Mouse (Mus musculus) CD4-positive helper T cell, adult 2 months (primary cell): ENCODE measurements around the gene Ap3m1.

Experiments used
- DNase-seq: peaks from one replicate; pipeline ENCODE4 v3.0.0-alpha.2; 2012; ENCODE audit warnings: low read depth, missing footprints, low spot score

The Ap3m1 gene

GRCm38 (mm10) chr14:21073981-21074380 lies 21.7 kb upstream of the Ap3m1 start:
- no peak for DNase-seq

- no peak for DNase-seq
Measured at GRCm38 (mm10) chr14:21069594-21069993, 17.3 kb upstream of the Ap3m1 start.

GRCm38 (mm10) chr14:21065490-21066162 lies 13.3 kb upstream of the Ap3m1 start:
- no peak for DNase-seq

GRCm38 (mm10) chr14:21064321-21064720 lies 12.0 kb upstream of the Ap3m1 start:
- peak; percentile 57 for DNase-seq

- no peak for DNase-seq
Measured at GRCm38 (mm10) chr14:21062766-21063513, 10.6 kb upstream of the Ap3m1 start.

- no peak for DNase-seq
Measured at GRCm38 (mm10) chr14:21058972-21059371, 6.7 kb upstream of the Ap3m1 start.

GRCm38 (mm10) chr14:21053586-21053985 lies 1.3 kb upstream of the Ap3m1 start:
- DNase-seq: no peak

GRCm38 (mm10) chr14:21053151-21053550 lies 843 bp upstream of the Ap3m1 start:
- no peak for DNase-seq

GRCm38 (mm10) chr14:21052781-21053130 lies 448 bp upstream of the Ap3m1 start:
- no peak for DNase-seq

- DNase-seq: no peak
Measured at GRCm38 (mm10) chr14:21051380-21052111, 762 bp downstream of the Ap3m1 start.

GRCm38 (mm10) chr14:21050734-21051133 lies 1.6 kb downstream of the Ap3m1 start:
- DNase-seq: peak; percentile 68

GRCm38 (mm10) chr14:21048879-21049278 lies 3.4 kb downstream of the Ap3m1 start:
- peak; percentile 71 for DNase-seq

GRCm38 (mm10) chr14:21047840-21048239 lies 4.5 kb downstream of the Ap3m1 start:
- no peak for DNase-seq

- DNase-seq: no peak
Measured at GRCm38 (mm10) chr14:21039623-21040022, 12.7 kb downstream of the Ap3m1 start.

- no peak for DNase-seq
Measured at GRCm38 (mm10) chr14:21039077-21039476, 13.2 kb downstream of the Ap3m1 start.

- peak; percentile 34 for DNase-seq
Measured at GRCm38 (mm10) chr14:21034791-21035190, 17.5 kb downstream of the Ap3m1 start.

GRCm38 (mm10) chr14:21034271-21034670 lies 18.0 kb downstream of the Ap3m1 start:
- DNase-seq: peak; percentile 72

GRCm38 (mm10) chr14:21031783-21032511 lies 20.4 kb downstream of the Ap3m1 start:
- DNase-seq: peak; percentile 93

- DNase-seq: no peak
Measured at GRCm38 (mm10) chr14:21029025-21029659, 23.2 kb downstream of the Ap3m1 start.

- DNase-seq: no peak
Measured at GRCm38 (mm10) chr14:21027542-21027941, 24.8 kb downstream of the Ap3m1 start.

GRCm38 (mm10) chr14:21020435-21020834 lies 31.9 kb downstream of the Ap3m1 start:
- DNase-seq: no peak
